Mouse (Mus musculus) myocyte (in vitro differentiated cells): ENCODE results near the gene Csf2rb. TPM values are rescaled to one million over a fixed set of nuclear protein-coding genes. Genes with fewer than 3 reads are reported as not detected.

Experiments used
- H3K27me3 ChIP-seq: one replicate; pipeline ENCODE4 v1.6.1; 2011; ENCODE audit not compliant: control insufficient read depth, insufficient read depth, insufficient read length
- H3K36me3 ChIP-seq: one replicate; pipeline ENCODE4 v1.6.1; 2011; ENCODE audit not compliant: control insufficient read depth, insufficient read depth
- H3K4me2 ChIP-seq: one replicate; pipeline ENCODE4 v1.6.1; 2011; ENCODE audit warnings: low read depth, control low read depth
- H3K4me3 ChIP-seq: one replicate; pipeline ENCODE4 v1.5.1; 2011; ENCODE audit warnings: mild to moderate bottlenecking, control low read depth, moderate library complexity
- H3K79me2 ChIP-seq: one replicate; pipeline ENCODE4 v1.6.1; 2011; ENCODE audit not compliant: control insufficient read depth, insufficient read depth
- H3ac ChIP-seq: one replicate; pipeline ENCODE4 v1.6.1; 2011; ENCODE audit not compliant: control insufficient read depth, insufficient read length
- CEBPB ChIP-seq: IDR thresholded peaks from 2 replicates; pipeline ENCODE4 v1.6.1; 2011; ENCODE audit warnings: mild to moderate bottlenecking, moderate library complexity; ENCODE audit not compliant: poor library complexity, insufficient read depth, severe bottlenecking
- E2F4 ChIP-seq: IDR thresholded peaks from one replicate; pipeline ENCODE4 v1.6.1; 2011; ENCODE audit warnings: mild to moderate bottlenecking, control low read depth, moderate library complexity; ENCODE audit not compliant: insufficient read depth
- MAX ChIP-seq: IDR thresholded peaks from one replicate; pipeline ENCODE4 v1.6.1; 2011; ENCODE audit warnings: low read depth, mild to moderate bottlenecking, control low read depth
- MYOD1 ChIP-seq, 3 experiments: IDR thresholded peaks; one replicate each; pipeline ENCODE4 v1.6.1; 2011; ENCODE audit warnings: control low read depth in 2 of 3, low read depth in 2 of 3, mild to moderate bottlenecking in 2 of 3, moderate library complexity in 1 of 3; ENCODE audit not compliant: insufficient read length in 2 of 3, control insufficient read depth in 1 of 3
- MYOG ChIP-seq, 3 experiments: IDR thresholded peaks; one replicate each; pipeline ENCODE4 v1.6.1; 2011; ENCODE audit warnings: control low read depth in 2 of 3, low read depth in 2 of 3, mild to moderate bottlenecking in 2 of 3; ENCODE audit not compliant: insufficient read length in 2 of 3, control insufficient read depth in 1 of 3, insufficient read depth in 1 of 3
- POLR2A ChIP-seq: IDR thresholded peaks from one replicate; pipeline ENCODE4 v1.6.1; 2011; ENCODE audit warnings: low read depth, mild to moderate bottlenecking, control low read depth, moderate library complexity; ENCODE audit not compliant: insufficient read length
- POLR2AphosphoS2 ChIP-seq: IDR thresholded peaks from one replicate; pipeline ENCODE4 v1.6.1; 2011; ENCODE audit warnings: low read depth, control low read depth; ENCODE audit not compliant: insufficient read length
- REST ChIP-seq: IDR thresholded peaks from one replicate; pipeline ENCODE4 v1.6.1; 2011; ENCODE audit warnings: mild to moderate bottlenecking, control low read depth, moderate library complexity; ENCODE audit not compliant: insufficient read depth, insufficient read length
- SRF ChIP-seq: IDR thresholded peaks from one replicate; pipeline ENCODE4 v1.6.1; 2011; ENCODE audit warnings: low read depth; ENCODE audit not compliant: control insufficient read depth, insufficient read length
- TCF12 ChIP-seq: IDR thresholded peaks from one replicate; pipeline ENCODE4 v1.6.1; 2011; ENCODE audit warnings: mild to moderate bottlenecking, control low read depth; ENCODE audit not compliant: poor library complexity, insufficient read depth, severe bottlenecking
- TCF3 ChIP-seq: IDR thresholded peaks from one replicate; pipeline ENCODE4 v1.6.1; 2011; ENCODE audit warnings: low read depth, control low read depth; ENCODE audit not compliant: insufficient read length
- USF1 ChIP-seq: IDR thresholded peaks from one replicate; pipeline ENCODE4 v1.6.1; 2011; ENCODE audit warnings: low read depth, mild to moderate bottlenecking, control low read depth, moderate library complexity
- polyA plus RNA-seq: library from polyadenylated mRNA; unstranded; fragments of >200 nt; fragmentation: generic; extraction: Trizol; gene quantifications from one replicate; pipeline ENCODE4 v1.2.1, GENCODE M21; 2012; ENCODE audit warnings: missing spikeins

Csf2rb gene
- polyA plus RNA-seq, 1 experiment = 0.08 TPM

DNA sequence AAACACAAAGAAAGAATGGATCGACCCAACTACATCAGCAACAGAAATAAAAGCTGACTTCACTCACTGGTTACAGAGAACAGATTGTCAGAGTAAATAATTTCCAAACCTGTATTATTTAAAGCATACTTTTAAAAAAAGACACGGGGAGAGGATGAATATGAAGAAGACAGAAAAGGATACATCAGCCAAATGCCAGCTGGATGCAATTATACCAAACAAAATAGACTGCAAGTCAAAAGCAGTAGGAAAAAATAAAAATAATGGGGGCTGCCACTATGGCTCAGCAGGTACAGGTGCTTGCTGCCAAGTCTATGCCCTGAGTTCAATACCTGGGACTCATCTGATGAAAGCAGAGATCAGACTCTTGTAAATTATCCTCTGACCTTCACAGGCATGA is 54.7 kb downstream of the Csf2rb start:
- Histone ChIP-seq H3K36me3 (no peaks in the 10 kb centered on the region), H3K4me3 (no peak overlapping the region), H3K4me2 (no peak overlapping the region), H3K79me2 (no peaks in the 10 kb centered on the region), H3K27me3 (peaks cover 40% of the 10 kb centered on the region), H3ac (no peak overlapping the region)
- no peak for TF ChIP-seq POLR2AphosphoS2
- no peak for TF ChIP-seq TCF12
- no peak for TF ChIP-seq REST
- no peak for TF ChIP-seq MYOG (IDR thresholded peaks at IDR 0.05; ENCODE audit: control insufficient read depth in 1 of 3, insufficient read depth in 1 of 3, insufficient read length in 2 of 3, low read depth in 2 of 3)
- no peak for TF ChIP-seq E2F4
- no peak for TF ChIP-seq MYOD1 (IDR thresholded peaks at IDR 0.05; ENCODE audit: control insufficient read depth in 1 of 3, insufficient read length in 2 of 3, low read depth in 2 of 3)
- no peak for TF ChIP-seq MAX
- no peak for TF ChIP-seq CEBPB
- no peak for TF ChIP-seq TCF3
- TF ChIP-seq SRF = no peak
- TF ChIP-seq POLR2A = no peak
- no peak for TF ChIP-seq USF1

DNA sequence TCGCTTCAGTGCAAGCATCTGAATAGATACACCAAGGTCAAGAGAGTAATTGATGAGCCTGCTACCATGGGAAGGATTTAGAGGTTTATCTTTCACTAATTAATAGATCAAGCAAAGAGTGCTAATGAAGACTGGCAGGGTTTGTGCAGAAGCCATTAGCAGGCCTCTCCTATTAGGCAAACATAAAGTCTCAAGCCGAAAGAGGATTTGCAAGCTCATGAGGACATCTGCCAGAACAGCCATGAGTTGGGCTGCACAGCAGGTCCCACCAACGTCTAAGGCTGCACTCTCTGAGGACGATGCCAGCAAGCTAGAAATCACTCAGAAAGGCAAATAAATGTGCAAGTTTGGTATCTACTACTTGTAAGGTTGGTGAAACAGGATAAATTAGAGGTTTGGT is 55.2 kb downstream of the Csf2rb start:
- Histone ChIP-seq H3K4me3 (no peak overlapping the region), H3K36me3 (no peaks in the 10 kb centered on the region), H3K4me2 (no peak overlapping the region), H3K27me3 (peaks cover 37% of the 10 kb centered on the region), H3ac (no peak overlapping the region), H3K79me2 (no peaks in the 10 kb centered on the region)
- TF ChIP-seq TCF3 (no peak), POLR2A (no peak), MAX (no peak), USF1 (no peak), REST (no peak), CEBPB (no peak), E2F4 (no peak), SRF (no peak), MYOG (IDR thresholded peaks at IDR 0.05; ENCODE audit: control insufficient read depth in 1 of 3, insufficient read depth in 1 of 3, insufficient read length in 2 of 3, low read depth in 2 of 3) (no peak), POLR2AphosphoS2 (no peak), TCF12 (no peak), MYOD1 (IDR thresholded peaks at IDR 0.05; ENCODE audit: control insufficient read depth in 1 of 3, insufficient read length in 2 of 3, low read depth in 2 of 3) (no peak)

DNA sequence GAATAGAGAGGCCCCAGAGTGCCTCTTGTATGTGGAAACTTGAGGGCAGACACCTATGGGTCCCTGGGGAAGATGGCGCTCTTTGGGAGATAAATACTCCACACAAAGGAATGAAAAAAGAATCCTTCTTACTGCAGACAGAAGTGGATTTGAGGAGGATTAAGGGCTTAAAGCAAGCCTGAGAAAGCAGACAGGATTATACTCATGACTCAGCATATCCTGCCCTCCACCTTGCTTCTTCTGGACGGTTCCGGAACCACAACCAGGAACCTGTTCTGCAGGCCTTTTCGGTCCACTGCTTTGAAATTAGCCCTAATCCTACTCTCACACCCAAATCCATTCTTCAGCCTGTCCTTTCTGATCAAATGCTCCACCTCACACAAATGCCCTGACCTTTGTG is 56.6 kb downstream of the Csf2rb start:
- Histone ChIP-seq H3K36me3 (no peaks in the 10 kb centered on the region), H3K4me2 (no peak overlapping the region), H3K27me3 (peaks cover 38% of the 10 kb centered on the region), H3ac (no peak overlapping the region), H3K4me3 (no peak overlapping the region), H3K79me2 (no peaks in the 10 kb centered on the region)
- TF ChIP-seq TCF12 = no peak
- TF ChIP-seq SRF = no peak
- TF ChIP-seq POLR2A = no peak
- no peak for TF ChIP-seq MYOG (IDR thresholded peaks at IDR 0.05; ENCODE audit: control insufficient read depth in 1 of 3, insufficient read depth in 1 of 3, insufficient read length in 2 of 3, low read depth in 2 of 3)
- TF ChIP-seq USF1 = no peak
- TF ChIP-seq MYOD1 (IDR thresholded peaks at IDR 0.05; ENCODE audit: control insufficient read depth in 1 of 3, insufficient read length in 2 of 3, low read depth in 2 of 3) = no peak
- no peak for TF ChIP-seq MAX
- no peak for TF ChIP-seq TCF3
- no peak for TF ChIP-seq POLR2AphosphoS2
- TF ChIP-seq CEBPB = no peak
- TF ChIP-seq E2F4 = no peak
- TF ChIP-seq REST = no peak

DNA sequence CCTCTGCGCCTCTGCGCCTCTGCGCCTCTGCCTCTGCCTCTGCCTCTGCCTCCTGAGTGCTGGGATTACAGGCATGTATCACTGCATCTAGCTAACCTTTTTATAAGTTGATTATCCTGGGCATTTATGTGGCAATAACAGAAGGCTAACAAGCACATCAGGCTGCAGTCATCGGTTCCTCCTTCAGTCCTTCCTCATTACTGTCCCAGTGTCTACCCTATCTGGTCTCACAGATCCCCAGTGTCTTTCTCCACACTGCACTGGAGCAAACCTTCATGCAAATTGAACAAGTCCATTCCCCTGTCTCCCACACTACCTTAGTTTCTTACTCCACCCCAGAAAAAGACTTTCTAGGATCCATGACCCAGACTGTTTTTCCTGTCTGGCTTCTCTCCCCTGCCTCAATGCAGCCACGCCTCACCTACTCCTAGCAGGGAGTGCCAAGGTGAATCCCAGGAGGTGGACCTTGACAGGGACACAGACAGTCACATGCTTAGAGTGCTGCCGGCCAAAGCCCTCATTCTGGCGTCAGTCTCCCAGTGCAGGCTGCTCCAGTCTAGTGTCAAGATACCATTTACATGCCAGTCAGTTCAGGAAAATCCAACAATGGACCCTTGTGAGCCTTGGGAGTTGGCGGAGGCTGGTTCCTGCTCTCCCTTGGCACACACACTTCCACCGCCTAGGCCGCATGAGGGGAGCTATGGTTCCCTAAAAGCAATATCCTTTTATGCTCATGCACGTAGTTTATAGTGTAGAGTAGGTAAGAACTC is 58.1 kb downstream of the Csf2rb start:
- peaks cover 23% of the 10 kb centered on the region for H3K27me3 ChIP-seq
- no peaks in the 10 kb centered on the region for H3K36me3 ChIP-seq
- no peak overlapping the region for H3K4me3 ChIP-seq
- TF ChIP-seq E2F4 (no peak), TCF3 (no peak)
- no peak overlapping the region for H3K4me2 ChIP-seq
- no peak overlapping the region for H3ac ChIP-seq
- no peaks in the 10 kb centered on the region for H3K79me2 ChIP-seq
